Mouse (Mus musculus): ENCODE measurements around the gene Crlf3.

DNA sequence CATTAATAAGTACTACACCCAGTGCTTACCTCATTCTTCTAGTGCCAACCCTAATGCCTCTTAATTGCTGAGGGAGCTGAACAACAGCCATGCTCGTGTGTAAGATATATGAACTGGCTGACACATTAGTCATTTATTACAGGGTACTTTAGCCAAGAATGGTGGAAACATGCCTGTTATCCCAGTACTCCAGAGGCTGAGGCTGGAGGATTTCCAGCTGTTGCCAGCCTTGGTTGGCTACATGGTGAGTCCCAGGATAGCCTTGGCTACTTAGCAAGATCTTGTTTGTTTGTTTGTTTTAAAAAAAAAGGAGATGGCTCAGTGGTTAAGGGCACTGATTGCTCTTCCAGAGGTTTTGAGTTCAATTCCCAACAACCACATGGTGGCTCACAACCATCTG, 2.0 kb downstream of the Crlf3 start:
- TF ChIP-seq CTCF (IDR thresholded peaks at IDR 0.05; ENCODE audit: borderline replicate concordance, control insufficient read depth, extremely low read depth, insufficient read depth, low read length, poor library complexity) (no peak), POLR2A (IDR thresholded peaks at IDR 0.05; ENCODE audit: control insufficient read depth, extremely low read depth, insufficient read depth, low read length, poor library complexity) (no peak)

Measured in thymus, adult 2 months (tissue).